Mouse (Mus musculus) forebrain, embryonic 11.5 days (tissue): ENCODE results near the gene Gm45716. TPM values are rescaled to one million over a fixed set of nuclear protein-coding genes. Genes with fewer than 3 reads are reported as not detected.

Experiments
- ATAC-seq: fragments of 200-750 bp; cut with Nextera tagmentation; replicated peaks from 2 replicates; pipeline ENCODE4 v1.8.0; 2017; ENCODE audit warnings: moderate TSS enrichment; ENCODE audit not compliant: low FRiP score
- DNase-seq: peaks from one replicate; pipeline ENCODE4 v3.0.0-alpha.2; 2017; ENCODE audit warnings: low spot score
- H3K27ac ChIP-seq: fragments of 300-500 bp; sonication (generic); 2 replicates; pipeline ENCODE4 v1.5.1; 2014; ENCODE audit warnings: low read depth, low read length
- H3K27me3 ChIP-seq: fragments of 300-500 bp; sonication (generic); 2 replicates; pipeline ENCODE4 v1.6.1; 2014; ENCODE audit warnings: mild to moderate bottlenecking, low read length, mixed read lengths; ENCODE audit not compliant: control insufficient read depth, insufficient read depth
- H3K36me3 ChIP-seq: fragments of 300-500 bp; sonication (generic); 2 replicates; pipeline ENCODE4 v1.6.1; 2014; ENCODE audit warnings: mild to moderate bottlenecking, low read length, moderate library complexity, mixed read lengths; ENCODE audit not compliant: control insufficient read depth, insufficient read depth
- H3K4me1 ChIP-seq: fragments of 300-500 bp; sonication (generic); replicated peaks from 2 replicates; pipeline ENCODE4 v1.6.1; 2014; ENCODE audit warnings: low read length, mixed read lengths; ENCODE audit not compliant: control insufficient read depth, insufficient read depth
- H3K4me2 ChIP-seq: fragments of 300-500 bp; sonication (generic); 2 replicates; pipeline ENCODE4 v1.6.1; 2014; ENCODE audit warnings: low read depth, mild to moderate bottlenecking, low read length, moderate library complexity, mixed read lengths; ENCODE audit not compliant: severe bottlenecking
- H3K4me3 ChIP-seq: fragments of 300-500 bp; sonication (generic); 2 replicates; pipeline ENCODE4 v1.5.1; 2014; ENCODE audit warnings: low read depth, low read length
- H3K9ac ChIP-seq: fragments of 300-500 bp; sonication (generic); 2 replicates; pipeline ENCODE4 v1.6.1; 2014; ENCODE audit warnings: low read length
- H3K9me3 ChIP-seq: fragments of 300-500 bp; sonication (generic); 2 replicates; pipeline ENCODE4 v1.6.1; 2016; ENCODE audit warnings: low read length, mixed read lengths; ENCODE audit not compliant: control insufficient read depth
- WGBS: fragments of 180-500 bp; shearing (Covaris S2); extraction: QIAGEN DNeasy Blood & Tissue Kit; methylation state at CpG from one replicate; pipeline ENCODE4 v1.1.7; 2014; 5-methylcytosine and 5-hydroxymethylcytosine counted together
- polyA plus RNA-seq: library from polyadenylated mRNA; unstranded; fragments of >200 nt; fragmentation: Nextera tagmentation; extraction: Ambion mirVana; gene quantifications from 2 replicates; pipeline ENCODE4 v1.2.1, GENCODE M21; 2014

The Gm45716 gene
- polyA plus RNA-seq, 1 experiment from 2014 or later, result 19.3 TPM

DNA sequence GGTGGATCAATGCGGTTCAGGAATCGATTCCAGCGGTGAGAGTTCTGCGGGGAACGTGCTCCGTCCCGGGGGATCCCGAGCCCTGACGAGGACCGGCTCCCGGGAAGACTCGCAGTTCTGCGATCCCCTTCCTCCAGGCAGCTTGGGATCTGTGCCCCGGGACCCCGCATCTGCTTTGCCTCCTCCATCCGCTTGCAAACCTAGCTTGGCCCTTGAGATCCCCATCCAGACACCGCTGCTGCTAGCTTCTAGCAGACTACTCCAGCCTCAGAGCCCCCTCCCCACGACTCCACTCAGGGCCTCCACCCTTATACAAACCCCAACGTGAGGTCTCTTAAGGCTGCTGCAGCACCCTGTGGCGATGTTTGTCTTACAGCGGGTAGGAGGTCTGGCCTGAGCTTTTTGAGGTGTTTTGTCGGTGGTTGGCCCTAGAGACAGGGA, 62.2 kb downstream of the Gm45716 start:
- Histone ChIP-seq H3K4me1 (peaks cover 6% of the 10 kb centered on the region; the same call in 1 of the 2 replicates), H3K9ac (peak overlapping the region; percentile 82), H3K27ac (peak overlapping the region; percentile 69; the same call in 1 of the 2 replicates), H3K4me2 (peak overlapping the region; percentile 71), H3K4me3 (peak overlapping the region; percentile 80), H3K27me3 (no peaks in the 10 kb centered on the region), H3K9me3 (no peaks in the 10 kb centered on the region), H3K36me3 (no peaks in the 10 kb centered on the region)
- DNase-seq, result no peak
- ATAC-seq, result peak; percentile 35; the same call in 1 of the 2 replicates
- WGBS, result under 1% methylated on average over 22 of the region's 22 CpGs

DNA sequence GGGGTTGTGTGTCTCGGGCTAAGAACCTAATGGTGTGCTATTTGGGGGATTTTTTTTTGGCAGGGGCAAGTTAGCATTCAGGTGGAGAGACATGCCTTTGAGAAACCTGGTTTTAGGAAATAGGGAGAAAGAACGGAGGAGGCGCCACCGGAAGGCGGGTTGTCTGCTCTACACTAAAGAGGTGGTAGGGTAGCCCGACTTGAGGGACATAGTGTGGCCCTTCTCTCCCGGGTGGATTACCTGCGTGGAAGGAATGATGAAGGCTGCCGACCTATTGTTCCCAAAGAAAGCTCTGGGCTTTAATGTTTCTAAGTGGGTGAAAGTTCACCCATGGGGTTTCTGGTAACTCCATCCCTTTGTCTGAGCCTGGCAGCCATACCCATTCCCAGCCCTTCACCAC, 62.7 kb downstream of the Gm45716 start:
- Histone ChIP-seq H3K4me3 (peak overlapping the region; percentile 80), H3K4me2 (peak overlapping the region; percentile 71), H3K27me3 (no peaks in the 10 kb centered on the region), H3K4me1 (peaks cover 6% of the 10 kb centered on the region; the same call in 1 of the 2 replicates), H3K27ac (no peak overlapping the region), H3K9ac (peak overlapping the region; percentile 82), H3K36me3 (no peaks in the 10 kb centered on the region), H3K9me3 (no peaks in the 10 kb centered on the region)
- DNase-seq (peak; percentile 54), ATAC-seq (no peak)
- 2% methylated on average over 9 of the region's 9 CpGs for WGBS

DNA sequence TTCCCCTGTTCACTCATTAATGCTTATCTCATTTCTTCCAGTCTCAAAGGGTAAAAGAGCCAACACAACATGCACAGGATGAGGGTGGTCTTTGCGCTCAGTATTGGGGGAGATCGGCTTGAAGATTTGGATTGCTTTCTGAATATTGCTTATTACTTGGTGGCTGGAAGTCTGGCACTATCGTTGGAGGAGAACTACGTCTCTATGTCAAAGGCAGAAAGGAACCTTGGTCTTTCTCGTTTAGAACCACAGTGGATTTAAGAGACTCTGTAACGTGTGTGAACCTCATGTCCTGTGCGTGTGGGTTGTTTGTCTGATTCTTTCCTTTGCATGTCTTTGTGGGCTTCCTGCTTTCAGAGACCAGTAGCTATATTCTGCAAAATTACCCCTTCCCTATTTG, 63.2 kb downstream of the Gm45716 start:
- WGBS, result 77% methylated on average over 7 of the region's 7 CpGs
- ATAC-seq, result no peak
- H3K27ac ChIP-seq, result no peak overlapping the region

DNA sequence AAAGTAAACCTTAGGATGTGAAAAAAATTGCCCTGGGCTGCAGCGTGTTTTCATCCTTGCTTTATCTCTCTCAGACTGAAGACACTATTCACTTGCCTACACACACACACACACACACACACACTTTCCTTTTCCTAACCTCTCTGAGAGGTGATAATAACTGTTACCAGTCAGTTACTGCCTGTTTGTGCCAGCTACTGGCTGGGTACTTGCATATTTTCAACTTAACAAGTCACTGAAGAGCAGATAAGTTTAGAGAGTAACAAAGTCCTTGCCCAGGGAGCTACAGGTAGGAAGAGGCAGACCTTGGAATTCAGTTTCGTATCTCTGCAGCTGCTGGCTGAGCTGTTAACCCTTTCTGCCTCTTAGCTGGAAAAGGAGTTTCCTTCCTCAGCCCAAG, 64.4 kb downstream of the Gm45716 start:
- Histone ChIP-seq H3K4me3 (no peak overlapping the region), H3K4me2 (no peak overlapping the region), H3K36me3 (no peaks in the 10 kb centered on the region), H3K4me1 (peaks cover 6% of the 10 kb centered on the region; the same call in 1 of the 2 replicates), H3K9me3 (no peaks in the 10 kb centered on the region), H3K27ac (no peak overlapping the region), H3K27me3 (no peaks in the 10 kb centered on the region), H3K9ac (no peak overlapping the region)
- no peak for DNase-seq
- ATAC-seq, result no peak
- 50% methylated on average over 2 of the region's 2 CpGs for WGBS

More for the DNA sequence above, 63.2 kb downstream of the Gm45716 start:
- no peaks in the 10 kb centered on the region for H3K36me3 ChIP-seq
- H3K9me3 ChIP-seq, result no peaks in the 10 kb centered on the region
- no peak for DNase-seq
- no peaks in the 10 kb centered on the region for H3K27me3 ChIP-seq
- peaks cover 6% of the 10 kb centered on the region; the same call in 1 of the 2 replicates for H3K4me1 ChIP-seq
- H3K4me3 ChIP-seq, result peak overlapping the region; percentile 80
- peak overlapping the region; percentile 71; the same call in 1 of the 2 replicates for H3K4me2 ChIP-seq
- peak overlapping the region; percentile 82; the same call in 1 of the 2 replicates for H3K9ac ChIP-seq

DNA sequence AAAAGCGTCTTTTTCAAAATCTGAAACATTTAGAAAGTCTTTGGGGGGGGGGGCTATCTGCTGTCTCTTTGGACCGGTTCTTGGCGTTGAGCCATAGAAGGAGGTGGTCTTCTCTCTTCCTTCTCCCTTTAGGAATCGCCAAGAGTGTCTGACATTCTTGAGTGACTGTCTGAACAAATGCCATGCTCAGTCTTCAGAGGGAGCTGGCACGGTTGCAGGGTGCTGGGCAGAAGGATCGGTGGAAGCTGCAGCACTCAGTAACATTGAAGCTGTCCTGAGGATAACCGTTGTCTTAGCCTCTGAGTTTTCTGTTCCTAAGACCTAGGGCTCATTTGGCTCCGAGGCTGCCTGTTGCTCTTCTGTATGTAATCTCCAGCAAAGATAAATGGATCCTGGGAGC, 64.9 kb downstream of the Gm45716 start:
- Histone ChIP-seq H3K4me2 (no peak overlapping the region), H3K27me3 (no peaks in the 10 kb centered on the region), H3K36me3 (no peaks in the 10 kb centered on the region), H3K9me3 (no peaks in the 10 kb centered on the region), H3K4me1 (peaks cover 6% of the 10 kb centered on the region; the same call in 1 of the 2 replicates), H3K27ac (no peak overlapping the region), H3K4me3 (no peak overlapping the region), H3K9ac (no peak overlapping the region)
- WGBS, result 82% methylated on average over 8 of the region's 8 CpGs
- ATAC-seq (no peak), DNase-seq (no peak)

DNA sequence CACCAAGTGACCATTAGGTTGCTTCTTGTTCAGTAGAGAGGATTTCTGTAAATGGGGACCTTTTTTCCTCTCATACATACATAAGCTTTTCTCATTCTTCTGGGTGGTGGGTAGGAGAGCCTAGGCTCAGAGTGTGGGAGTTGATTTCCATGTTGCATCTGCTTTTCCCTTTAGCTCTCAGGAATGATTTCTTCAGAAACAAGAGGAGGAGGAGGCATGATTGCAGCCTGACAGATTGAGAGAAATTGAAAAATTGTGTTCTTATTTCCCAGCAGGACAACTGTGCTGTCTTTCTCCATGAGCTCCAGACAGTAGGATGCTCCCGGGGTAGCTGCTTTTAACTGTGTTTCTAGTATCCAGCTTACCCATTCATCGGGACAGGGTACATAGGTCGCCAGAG, 67.1 kb downstream of the Gm45716 start:
- Histone ChIP-seq H3K27ac (no peak overlapping the region), H3K9ac (no peak overlapping the region), H3K4me3 (no peak overlapping the region), H3K4me2 (no peak overlapping the region), H3K36me3 (no peaks in the 10 kb centered on the region), H3K4me1 (peaks cover 4% of the 10 kb centered on the region; the same call in 1 of the 2 replicates), H3K9me3 (no peaks in the 10 kb centered on the region), H3K27me3 (no peaks in the 10 kb centered on the region)
- ATAC-seq, result no peak
- no peak for DNase-seq
- WGBS, result 87% methylated on average over 3 of the region's 3 CpGs

DNA sequence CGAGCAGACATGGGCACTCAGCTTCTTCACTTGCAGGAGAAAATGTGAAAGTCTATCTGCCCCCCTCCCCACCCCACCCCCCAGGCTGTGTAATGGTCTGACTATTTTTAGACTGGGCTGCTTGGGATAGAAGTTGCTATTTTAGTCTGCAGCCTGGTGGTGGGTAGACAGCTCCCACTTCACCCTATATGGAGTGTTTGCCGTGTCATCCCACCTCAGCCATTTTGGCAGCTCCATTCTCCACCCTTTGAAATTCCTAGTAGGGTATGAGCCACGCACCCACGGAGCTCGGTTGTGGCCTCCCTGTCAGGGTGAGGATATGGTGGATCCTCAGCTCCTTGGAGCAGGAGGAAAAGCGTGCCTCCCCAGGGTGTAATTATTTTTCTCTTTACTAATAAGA, 68.2 kb downstream of the Gm45716 start:
- Histone ChIP-seq H3K27ac (no peak overlapping the region), H3K27me3 (no peaks in the 10 kb centered on the region), H3K9me3 (no peaks in the 10 kb centered on the region), H3K4me2 (no peak overlapping the region), H3K4me3 (no peak overlapping the region), H3K36me3 (peaks cover 3% of the 10 kb centered on the region; the same call in 1 of the 2 replicates), H3K4me1 (peaks cover 2% of the 10 kb centered on the region; the same call in 1 of the 2 replicates), H3K9ac (no peak overlapping the region)
- ATAC-seq, result no peak
- peak; percentile 51 for DNase-seq
- 89% methylated on average over 6 of the region's 6 CpGs for WGBS

DNA sequence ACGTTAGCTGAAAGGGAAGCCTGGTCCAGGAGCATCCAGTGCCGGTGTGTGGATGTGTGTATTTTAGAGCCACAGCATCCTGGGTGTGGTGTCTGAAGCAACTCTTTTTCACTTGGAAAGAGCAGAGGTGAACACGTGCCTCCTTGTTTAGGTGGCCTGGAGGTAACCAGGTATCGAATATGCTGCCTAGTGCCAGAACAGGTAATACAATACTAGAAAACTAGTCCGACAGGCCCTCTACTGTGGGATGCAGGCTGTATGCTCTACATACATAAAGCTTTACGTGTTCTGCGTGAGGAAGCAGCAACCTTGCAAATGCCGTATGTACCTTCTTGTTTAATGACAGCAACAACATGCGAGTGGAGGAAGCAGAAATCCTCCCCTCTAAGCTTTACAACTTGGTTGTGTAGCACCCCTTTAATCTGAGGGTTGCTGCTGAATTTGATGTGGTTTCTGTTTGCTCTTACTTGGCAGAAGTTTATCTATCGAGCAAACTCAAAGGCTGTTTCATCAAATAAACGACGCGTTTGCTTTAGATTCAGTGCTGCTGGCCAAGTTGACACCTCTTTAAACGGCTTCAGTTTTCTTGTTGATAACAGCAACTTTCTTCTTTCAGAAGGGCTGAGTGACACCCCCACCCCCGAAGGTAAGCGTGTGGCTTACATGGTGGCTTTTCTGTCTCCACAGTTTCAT, 69.5 kb downstream of the Gm45716 start:
- H3K9me3 ChIP-seq, result no peaks in the 10 kb centered on the region
- ATAC-seq, result no peak
- H3K4me2 ChIP-seq, result no peak overlapping the region
- 90% methylated on average over 16 of the region's 16 CpGs for WGBS
- H3K27me3 ChIP-seq, result no peaks in the 10 kb centered on the region
- peaks cover 3% of the 10 kb centered on the region; the same call in 1 of the 2 replicates for H3K36me3 ChIP-seq
- H3K4me3 ChIP-seq, result no peak overlapping the region
- 0 out of 2 replicates have a peak, but pooled peaks cover under 1% of the 10 kb centered on the region for H3K4me1 ChIP-seq
- H3K9ac ChIP-seq, result no peak overlapping the region
- no peak for DNase-seq
- no peak overlapping the region for H3K27ac ChIP-seq
